Mouse (Mus musculus) kidney, postnatal 36 days (tissue): Measurements from ENCODE around the gene Rbfox3.
A peak's percentile ranks its signal among the peaks of the same experiment; 100 is the strongest.
"Not testable (repeated sequence)": the region's sequence is repeated elsewhere in the genome, so short reads cannot be mapped to it uniquely, and the experiment has no call there.

Experiments
- DNase-seq, 2 experiments: peaks; one replicate each; pipeline ENCODE4 v3.0.0; 2021 to 2022; ENCODE audit warnings: mixed read lengths in 2 of 2

Gene Rbfox3

GRCm38 (mm10) chr11:118813942-118814341 is 97.5 kb downstream of the Rbfox3 start:
- no peak for DNase-seq

GRCm38 (mm10) chr11:118811404-118811803 is 100.0 kb downstream of the Rbfox3 start:
- no peak for DNase-seq

- no peak for DNase-seq
These were observed 103.9 kb downstream of the Rbfox3 start for GRCm38 (mm10) chr11:118807511-118807910.

- DNase-seq: peak; percentile 13 to 52
These were observed 116.4 kb downstream of the Rbfox3 start for GRCm38 (mm10) chr11:118794856-118795602.

- no peak for DNase-seq
These were observed 117.8 kb downstream of the Rbfox3 start for GRCm38 (mm10) chr11:118793639-118794021.

DNA sequence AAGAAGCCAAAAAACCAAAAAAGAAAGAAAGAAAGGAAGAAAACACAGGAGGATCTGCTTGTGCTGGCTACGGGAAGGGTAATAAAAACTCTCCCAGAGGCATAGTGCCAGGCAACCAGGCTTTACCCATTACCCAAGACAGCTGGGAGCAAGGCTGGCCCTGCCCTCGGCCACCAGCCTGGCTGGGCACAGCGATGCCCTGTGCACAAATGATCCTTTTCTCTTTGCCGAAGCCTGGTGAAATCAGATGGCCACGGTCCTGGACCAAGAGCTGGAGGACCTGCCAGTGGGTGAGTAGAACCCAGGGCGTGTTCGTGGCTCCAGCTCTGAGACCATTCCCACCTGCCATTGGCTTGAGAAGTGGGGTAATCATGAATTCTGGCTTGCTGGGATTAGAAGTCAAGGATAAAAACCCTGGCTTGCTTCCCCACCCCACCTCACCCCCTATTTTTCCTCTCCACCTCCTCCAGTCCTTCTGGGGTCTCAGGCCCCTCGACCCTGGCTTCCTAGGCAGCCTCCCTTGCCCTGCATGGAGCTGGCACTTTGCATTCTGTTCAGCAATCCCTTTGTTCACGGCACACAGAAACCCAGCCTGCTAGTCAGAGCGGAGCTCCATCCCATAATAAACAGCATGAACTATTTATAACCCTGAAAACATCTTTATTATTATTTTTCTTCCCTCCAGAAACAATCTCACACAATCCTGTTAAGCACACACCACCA is 118.3 kb downstream of the Rbfox3 start:
- DNase-seq: no peak

DNA sequence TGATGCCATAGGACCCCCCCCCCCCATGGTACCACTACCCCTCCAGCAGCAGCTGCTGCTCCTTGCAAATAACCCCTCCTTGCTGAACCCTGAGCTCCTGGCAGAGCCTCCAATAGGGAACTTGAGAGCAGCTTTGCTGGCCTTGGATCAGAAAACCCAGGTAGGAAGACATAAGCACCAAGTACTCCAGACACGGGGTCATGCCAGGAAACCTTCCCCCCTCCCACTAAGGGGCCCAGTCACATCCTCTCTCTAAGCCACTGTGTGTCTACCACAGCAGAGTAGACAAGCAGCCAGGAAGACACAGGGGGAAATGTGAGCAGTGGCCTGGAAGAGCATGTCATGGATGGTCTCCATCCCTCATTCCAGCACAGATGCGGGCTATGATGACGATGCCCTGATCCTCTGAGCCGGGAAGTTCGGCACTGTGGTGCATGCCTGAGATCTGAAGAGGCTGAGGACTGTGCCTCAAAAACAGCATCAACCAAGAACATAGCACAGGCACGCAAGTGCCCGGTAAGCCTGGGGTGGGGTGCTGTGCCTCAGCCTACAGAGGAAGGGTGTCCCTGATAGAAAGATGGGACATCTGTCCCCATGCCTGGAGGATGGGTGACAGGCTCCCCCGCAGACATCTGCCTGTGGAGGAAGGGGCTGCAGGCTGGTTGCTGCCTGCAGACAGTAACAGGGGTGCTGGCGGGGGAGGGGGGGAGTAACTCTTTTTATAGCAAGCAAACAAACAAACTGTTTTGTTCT is 119.1 kb downstream of the Rbfox3 start:
- DNase-seq: no peak

- no peak for DNase-seq
These were observed 120.0 kb downstream of the Rbfox3 start for GRCm38 (mm10) chr11:118791391-118791790.

- no peak for DNase-seq
These were observed 123.3 kb downstream of the Rbfox3 start for GRCm38 (mm10) chr11:118788091-118788490.

DNA sequence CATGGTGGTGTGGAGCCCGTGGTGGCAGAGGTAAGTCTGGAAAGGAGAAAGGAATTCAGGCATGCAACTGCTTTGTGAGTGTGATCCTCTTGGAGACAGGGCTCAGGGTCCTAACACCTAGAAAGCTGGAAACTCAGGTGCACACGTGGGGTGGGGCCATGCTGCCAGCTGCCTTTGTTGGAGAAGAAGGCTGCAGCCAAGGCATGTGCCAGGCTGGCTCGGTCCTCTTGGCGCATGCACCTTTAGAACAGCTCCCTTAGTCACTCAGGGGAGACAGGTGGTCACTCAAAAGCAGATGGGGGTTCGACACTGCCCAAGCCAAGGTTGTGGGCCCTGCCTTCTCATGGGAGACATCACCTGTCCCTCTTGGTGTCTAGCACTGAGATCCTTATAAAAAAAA is 128.7 kb downstream of the Rbfox3 start:
- no peak for DNase-seq

GRCm38 (mm10) chr11:118775753-118776152 is 135.6 kb downstream of the Rbfox3 start:
- DNase-seq: peak; percentile 2 to 74

DNA sequence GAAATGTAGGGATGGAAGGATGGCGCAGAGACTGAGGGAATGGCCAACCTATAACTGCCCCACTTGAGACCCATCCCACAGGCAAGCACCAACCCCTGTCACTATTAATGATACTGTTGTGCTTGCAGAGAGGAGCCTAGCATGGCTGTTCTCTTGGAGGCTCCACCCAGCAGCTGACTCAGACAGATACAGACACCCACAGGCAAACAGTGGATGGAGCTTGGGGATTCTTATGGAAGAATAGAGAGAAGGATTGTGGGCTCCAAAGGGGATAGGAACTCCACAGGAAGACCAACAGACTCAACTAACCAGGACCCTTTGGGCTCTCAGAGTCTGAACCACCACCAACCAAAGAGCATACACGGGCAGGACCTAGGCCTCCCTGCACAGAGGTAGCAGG is 136.6 kb downstream of the Rbfox3 start:
- not testable (repeated sequence) for DNase-seq

GRCm38 (mm10) chr11:118773076-118773583 is 138.3 kb downstream of the Rbfox3 start:
- no peak for DNase-seq

- DNase-seq: no peak
These were observed 140.0 kb downstream of the Rbfox3 start for GRCm38 (mm10) chr11:118771358-118771757.

GRCm38 (mm10) chr11:118770789-118771188 is 140.6 kb downstream of the Rbfox3 start:
- no peak for DNase-seq

DNA sequence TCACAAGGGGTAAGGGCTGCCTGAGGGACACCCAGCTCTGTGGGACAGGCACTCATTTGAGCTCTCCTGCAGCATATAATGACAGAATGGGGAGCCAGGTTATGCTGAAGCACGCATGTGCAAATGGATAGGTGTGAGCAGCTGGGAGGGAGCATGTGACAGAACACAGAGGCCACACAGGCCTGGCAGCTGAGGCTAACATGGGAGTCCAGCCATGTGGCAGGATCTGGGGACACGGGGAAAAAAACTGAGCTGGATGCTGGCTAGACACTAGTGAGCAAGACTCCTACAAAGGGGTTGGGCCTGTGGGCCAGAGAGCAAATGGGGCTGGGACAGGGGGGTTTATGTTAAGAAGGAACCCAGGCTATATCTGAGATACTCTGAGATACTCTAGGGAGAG is 141.9 kb downstream of the Rbfox3 start:
- DNase-seq: no peak

GRCm38 (mm10) chr11:118768441-118768840 is 143.0 kb downstream of the Rbfox3 start:
- DNase-seq: peak; percentile 34 to 45

DNA sequence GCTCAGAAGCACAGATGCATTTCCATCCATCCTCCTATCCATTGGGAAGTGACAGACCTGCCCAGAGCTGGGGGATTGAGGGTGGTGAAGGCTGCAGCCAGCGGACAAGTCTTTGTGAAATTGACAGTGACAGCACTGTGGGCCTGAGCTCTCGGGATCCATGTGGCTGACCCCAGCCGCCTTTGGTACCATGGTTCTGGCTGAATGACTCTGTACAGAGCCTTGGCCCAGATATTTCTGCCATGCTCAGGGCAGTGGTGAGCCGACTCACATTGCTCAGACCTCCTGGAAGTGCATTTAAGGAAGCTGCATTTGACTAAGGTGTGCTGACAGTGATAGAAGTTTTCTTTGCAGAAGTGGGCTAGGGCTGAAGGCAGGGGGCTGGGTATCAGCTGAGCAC is 144.0 kb downstream of the Rbfox3 start:
- DNase-seq: peak in 1 of 2 experiments; percentile 52

DNA sequence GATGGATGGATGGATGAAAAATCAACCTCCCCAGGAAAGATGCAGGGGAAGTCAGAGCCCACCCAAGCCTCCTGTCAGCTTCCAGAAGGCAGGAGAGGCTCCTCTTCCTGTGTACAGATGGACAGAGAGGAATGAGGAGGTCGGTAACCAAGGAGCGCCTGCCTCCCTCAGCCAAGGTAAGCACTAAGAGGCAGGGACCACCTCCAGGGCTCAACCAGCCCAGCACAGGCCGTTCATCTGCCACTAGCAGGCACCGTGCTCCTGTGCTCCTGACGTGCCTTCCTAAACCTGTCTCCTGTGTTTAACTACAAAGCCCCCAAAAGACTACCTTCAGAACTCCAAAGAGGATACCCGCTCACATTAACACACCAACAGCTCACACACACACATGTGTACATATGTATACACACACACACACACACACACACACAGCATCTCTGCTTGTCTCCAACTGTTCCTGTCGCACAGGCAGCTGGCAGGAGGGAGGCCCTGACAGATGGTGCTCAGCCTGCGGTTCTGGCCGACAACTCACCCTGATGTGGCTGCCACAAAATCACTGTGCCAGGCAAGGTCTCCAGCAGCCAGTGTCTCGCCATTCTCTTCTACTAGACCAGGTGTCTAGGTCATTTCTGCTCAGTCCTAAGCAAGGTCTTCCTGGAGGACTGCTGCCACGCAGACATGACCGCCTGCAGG is 151.0 kb downstream of the Rbfox3 start:
- no peak for DNase-seq

GRCm38 (mm10) chr11:118759228-118759627 is 152.2 kb downstream of the Rbfox3 start:
- no peak for DNase-seq

- DNase-seq: no peak
These were observed 153.0 kb downstream of the Rbfox3 start for GRCm38 (mm10) chr11:118758277-118758990.

DNA sequence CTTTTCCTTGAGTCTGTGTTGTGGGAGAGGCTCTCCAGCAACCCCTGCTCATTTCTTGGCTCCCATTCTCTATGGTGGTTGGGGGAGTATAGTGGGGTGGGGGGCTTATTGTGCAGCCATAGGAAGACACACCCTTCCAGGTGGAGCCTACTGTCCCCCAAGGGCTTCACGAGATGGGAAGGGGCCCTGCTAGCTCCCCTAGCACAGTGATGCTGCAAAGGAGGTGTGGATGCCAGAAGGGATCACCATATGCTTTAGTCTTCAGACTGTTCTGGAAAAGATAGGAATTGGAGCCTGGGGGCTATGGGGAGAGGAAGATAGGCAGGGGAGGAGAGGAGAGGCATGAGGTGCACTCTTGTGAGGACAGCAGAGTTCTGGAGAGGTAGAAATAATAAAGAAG is 153.9 kb downstream of the Rbfox3 start:
- no peak for DNase-seq
